Mouse (Mus musculus) MEL (cell line): ENCODE results near the gene Kl. TPM values are rescaled to one million over a fixed set of nuclear protein-coding genes. Genes with fewer than 3 reads are reported as not detected.

ENCODE experiments used
- DNase-seq: peaks from one replicate; pipeline ENCODE4 v3.0.0; 2011; ENCODE audit warnings: low read depth, low spot score
- H3K27ac ChIP-seq: 2 replicates; pipeline ENCODE4 v1.5.1; 2012; ENCODE audit warnings: low read depth, mild to moderate bottlenecking, control low read depth, low read length, moderate library complexity; ENCODE audit not compliant: control insufficient read depth
- H3K27me3 ChIP-seq, 2 experiments: fragments of 150-350 bp in 1 of 2; sonication (generic) in 1 of 2; 2 replicates each; pipeline ENCODE4 v1.6.1; 2012; ENCODE audit warnings: low read length in 2 of 2, mild to moderate bottlenecking in 2 of 2, improper control_type of control experiment in 1 of 2, moderate library complexity in 1 of 2; ENCODE audit not compliant: insufficient read depth in 2 of 2, control insufficient read depth in 1 of 2
- H3K36me3 ChIP-seq, 2 experiments: 2 replicates each; pipeline ENCODE4 v1.6.1; 2012 to 2014; ENCODE audit warnings: low read length in 2 of 2, improper control_type of control experiment in 1 of 2, inconsistent platforms in 1 of 2, mild to moderate bottlenecking in 1 of 2; ENCODE audit not compliant: insufficient read depth in 2 of 2, control insufficient read depth in 1 of 2
- H3K4me1 ChIP-seq, 2 experiments: fragments of 150-350 bp in 1 of 2; sonication (generic) in 1 of 2; 2 replicates each; pipeline ENCODE4 v1.6.1; 2012; ENCODE audit warnings: low read length in 2 of 2, improper control_type of control experiment in 1 of 2, mild to moderate bottlenecking in 1 of 2; ENCODE audit not compliant: insufficient read depth in 2 of 2, control insufficient read depth in 1 of 2
- H3K4me3 ChIP-seq, 2 experiments: fragments of 150-350 bp in 1 of 2; sonication (generic) in 1 of 2; 2 replicates each; pipeline ENCODE4 v1.5.1; 2012; ENCODE audit warnings: low read depth in 2 of 2, low read length in 2 of 2, mild to moderate bottlenecking in 2 of 2, moderate library complexity in 2 of 2, control low read depth in 1 of 2, improper control_type of control experiment in 1 of 2; ENCODE audit not compliant: control insufficient read depth in 1 of 2, insufficient read depth in 1 of 2
- H3K79me2 ChIP-seq: 2 replicates; pipeline ENCODE4 v1.6.1; 2012; ENCODE audit warnings: mild to moderate bottlenecking, low read length, moderate library complexity; ENCODE audit not compliant: control insufficient read depth, poor library complexity, insufficient read depth
- H3K9ac ChIP-seq: 2 replicates; pipeline ENCODE4 v1.6.1; 2012; ENCODE audit warnings: low read depth, mild to moderate bottlenecking, control low read depth, low read length, moderate library complexity; ENCODE audit not compliant: control insufficient read depth, poor library complexity, severe bottlenecking
- H3K9me3 ChIP-seq: fragments of 150-350 bp; sonication (generic); replicated peaks from 2 replicates; pipeline ENCODE4 v1.6.1; 2012; ENCODE audit warnings: mild to moderate bottlenecking, low read length, improper control_type of control experiment, moderate library complexity; ENCODE audit not compliant: insufficient read depth
- BHLHE40 ChIP-seq: IDR thresholded peaks from 2 replicates; pipeline ENCODE4 v1.6.1; 2012; ENCODE audit warnings: low read depth, mild to moderate bottlenecking, inconsistent platforms, low read length, improper control_type of control experiment, borderline replicate concordance
- CHD1 ChIP-seq: IDR thresholded peaks from 2 replicates; pipeline ENCODE4 v1.6.1; 2012; ENCODE audit warnings: low read depth, mild to moderate bottlenecking, inconsistent platforms, low read length, improper control_type of control experiment
- CTCF ChIP-seq, 3 experiments: IDR thresholded peaks in 2 of 3; conservative IDR thresholded peaks in 1 of 3; 2 replicates each; pipeline ENCODE4 v1.5.1; 2011 to 2012; ENCODE audit warnings: low read length in 3 of 3, low read depth in 2 of 3, mild to moderate bottlenecking in 2 of 3, improper control_type of control experiment in 1 of 3, inconsistent platforms in 1 of 3, mixed read lengths in 1 of 3, moderate library complexity in 1 of 3; ENCODE audit not compliant: control insufficient read depth in 1 of 3, insufficient read depth in 1 of 3, poor library complexity in 1 of 3, severe bottlenecking in 1 of 3
- E2F4 ChIP-seq: IDR thresholded peaks from 2 replicates; pipeline ENCODE4 v1.6.1; 2011; ENCODE audit warnings: low read depth, low read length, improper control_type of control experiment, borderline replicate concordance
- EP300 ChIP-seq, 2 experiments: IDR thresholded peaks; 2 replicates each; pipeline ENCODE4 v1.6.1; 2011; ENCODE audit warnings: improper control_type of control experiment in 2 of 2, low read length in 2 of 2, low read depth in 1 of 2, mild to moderate bottlenecking in 1 of 2
- GABPA ChIP-seq: IDR thresholded peaks from 2 replicates; pipeline ENCODE4 v1.6.1; 2012; ENCODE audit warnings: low read depth, mild to moderate bottlenecking, inconsistent platforms, low read length, improper control_type of control experiment, moderate library complexity
- GATA1 ChIP-seq: IDR thresholded peaks from 2 replicates; pipeline ENCODE4 v1.6.1; 2011; ENCODE audit warnings: low read depth, low read length, improper control_type of control experiment
- JUND ChIP-seq: IDR thresholded peaks from 2 replicates; pipeline ENCODE4 v1.6.1; 2011; ENCODE audit warnings: low read depth, mild to moderate bottlenecking, improper control_type of control experiment, low read length
- MAX ChIP-seq: IDR thresholded peaks from 2 replicates; pipeline ENCODE4 v1.6.1; 2011; ENCODE audit warnings: low read length, improper control_type of control experiment
- MEF2A ChIP-seq: IDR thresholded peaks from 2 replicates; pipeline ENCODE4 v1.6.1; 2014; ENCODE audit warnings: low read depth, mild to moderate bottlenecking, inconsistent platforms, low read length, improper control_type of control experiment; ENCODE audit not compliant: poor library complexity, insufficient replicate concordance, severe bottlenecking; ENCODE audit errors: extremely low read depth
- MYB ChIP-seq: IDR thresholded peaks from 2 replicates; pipeline ENCODE4 v1.6.1; 2011; ENCODE audit warnings: mild to moderate bottlenecking, low read depth, low read length, improper control_type of control experiment
- MYC ChIP-seq: IDR thresholded peaks from 2 replicates; pipeline ENCODE4 v1.6.1; 2011; ENCODE audit warnings: low read depth, mild to moderate bottlenecking, low read length, improper control_type of control experiment, moderate library complexity
- NELFE ChIP-seq: IDR thresholded peaks from 2 replicates; pipeline ENCODE4 v1.6.1; 2011; ENCODE audit warnings: low read depth, low read length, improper control_type of control experiment
- NRF1 ChIP-seq: IDR thresholded peaks from 2 replicates; pipeline ENCODE4 v1.6.1; 2014; ENCODE audit warnings: low read depth, mild to moderate bottlenecking, inconsistent platforms, low read length, improper control_type of control experiment, moderate library complexity; ENCODE audit not compliant: poor library complexity, insufficient read depth, severe bottlenecking
- POLR2AphosphoS5 ChIP-seq: IDR thresholded peaks from 2 replicates; pipeline ENCODE4 v1.6.1; 2012; ENCODE audit warnings: low read depth, borderline replicate concordance, mild to moderate bottlenecking, inconsistent platforms, low read length, moderate library complexity, mixed read lengths
- RCOR1 ChIP-seq: IDR thresholded peaks from 2 replicates; pipeline ENCODE4 v1.6.1; 2012; ENCODE audit warnings: low read depth, mild to moderate bottlenecking, inconsistent platforms, low read length, improper control_type of control experiment
- SIN3A ChIP-seq: IDR thresholded peaks from 2 replicates; pipeline ENCODE4 v1.6.1; 2012; ENCODE audit warnings: low read length, improper control_type of control experiment, inconsistent platforms
- TCF12 ChIP-seq: IDR thresholded peaks from 2 replicates; pipeline ENCODE4 v1.6.1; 2014; ENCODE audit warnings: low read depth, mild to moderate bottlenecking, inconsistent platforms, low read length, improper control_type of control experiment, moderate library complexity
- UBTF ChIP-seq: IDR thresholded peaks from 2 replicates; pipeline ENCODE4 v1.6.1; 2012; ENCODE audit warnings: low read depth, mild to moderate bottlenecking, inconsistent platforms, low read length, improper control_type of control experiment, moderate library complexity, borderline replicate concordance; ENCODE audit not compliant: insufficient read depth
- ZC3H11A ChIP-seq: IDR thresholded peaks from 2 replicates; pipeline ENCODE4 v1.6.1; 2012; ENCODE audit warnings: low read depth, mild to moderate bottlenecking, inconsistent platforms, low read length, improper control_type of control experiment
- ZKSCAN1 ChIP-seq: IDR thresholded peaks from 2 replicates; pipeline ENCODE4 v1.6.1; 2012; ENCODE audit warnings: low read depth, mild to moderate bottlenecking, inconsistent platforms, low read length, improper control_type of control experiment, moderate library complexity
- ZNF384 ChIP-seq: IDR thresholded peaks from 2 replicates; pipeline ENCODE4 v1.6.1; 2012; ENCODE audit warnings: low read depth, mild to moderate bottlenecking, inconsistent platforms, low read length, improper control_type of control experiment
- polyA plus RNA-seq, 2 experiments: library from polyadenylated mRNA; stranded (reverse) in 1 of 2; unstranded in 1 of 2; fragments of >175 nt in 1 of 2; fragments of >200 nt in 1 of 2; gene quantifications; 2 replicates each; pipeline versions ENCODE4 v1.2.1 to v1.2.4; 2012; ENCODE audit warnings: low replicate concordance in 2 of 2, low read depth in 1 of 2; ENCODE audit not compliant: insufficient read length in 2 of 2, insufficient read depth in 1 of 2, missing spikeins in 1 of 2
- total RNA-seq: library from RNA; depleted of rRNA; stranded (reverse); fragments of 300-350 nt; gene quantifications from 2 replicates; pipeline ENCODE4 v1.2.3, GENCODE M21; 2012

Kl gene
- total and polyA plus RNA-seq, 3 experiments, result not detected

GRCm38 (mm10) chr5:150915080-150916055, 37.0 kb upstream of the Kl start:
- H3K27me3 ChIP-seq, result no peaks in the 10 kb centered on the region
- no peak for DNase-seq
- no peaks in the 10 kb centered on the region for H3K9me3 ChIP-seq
- H3K9ac ChIP-seq, result no peak overlapping the region
- H3K4me1 ChIP-seq, result no peaks in the 10 kb centered on the region
- no peak overlapping the region for H3K4me3 ChIP-seq
- H3K79me2 ChIP-seq, result no peaks in the 10 kb centered on the region
- no peaks in the 10 kb centered on the region for H3K36me3 ChIP-seq
- no peak overlapping the region for H3K27ac ChIP-seq
- TF ChIP-seq MAX (no peak), UBTF (no peak), EP300 (IDR thresholded peaks at IDR 0.05; ENCODE audit: low read depth in 1 of 2, low read length in 2 of 2) (no peak), CHD1 (no peak), NELFE (no peak), JUND (no peak), BHLHE40 (no peak), GATA1 (no peak)

GRCm38 (mm10) chr5:150917131-150917858, 35.1 kb upstream of the Kl start:
- Histone ChIP-seq H3K79me2 (no peaks in the 10 kb centered on the region), H3K9ac (no peak overlapping the region), H3K27ac (no peak overlapping the region), H3K4me3 (no peak overlapping the region), H3K9me3 (no peaks in the 10 kb centered on the region), H3K4me1 (no peaks in the 10 kb centered on the region), H3K27me3 (no peaks in the 10 kb centered on the region), H3K36me3 (no peaks in the 10 kb centered on the region)
- no peak for DNase-seq
- TF ChIP-seq ZNF384, result no peak
- TF ChIP-seq NELFE, result no peak
- TF ChIP-seq E2F4, result no peak
- TF ChIP-seq CHD1, result no peak
- TF ChIP-seq ZC3H11A, result no peak
- no peak for TF ChIP-seq TCF12
- no peak for TF ChIP-seq UBTF
- no peak for TF ChIP-seq GABPA
- no peak for TF ChIP-seq JUND
- TF ChIP-seq CTCF (IDR thresholded peaks at IDR 0.05 in 2 of 3, conservative IDR thresholded peaks at IDR 0.05 in 1 of 3; ENCODE audit: control insufficient read depth in 1 of 3, insufficient read depth in 1 of 3, low read depth in 2 of 3, low read length in 3 of 3, poor library complexity in 1 of 3, severe bottlenecking in 1 of 3), result no peak
- no peak for TF ChIP-seq MYB
- TF ChIP-seq EP300 (IDR thresholded peaks at IDR 0.05; ENCODE audit: low read depth in 1 of 2, low read length in 2 of 2), result no peak
- no peak for TF ChIP-seq RCOR1
- TF ChIP-seq NRF1, result no peak
- TF ChIP-seq MEF2A, result no peak
- TF ChIP-seq POLR2AphosphoS5, result no peak
- no peak for TF ChIP-seq SIN3A
- TF ChIP-seq MYC, result no peak
- no peak for TF ChIP-seq ZKSCAN1
